Mouse (Mus musculus) frontal cortex, adult 2 months (tissue): Measurements from ENCODE around the gene Amdhd2. TPM values are rescaled to one million over a fixed set of nuclear protein-coding genes. Genes with fewer than 3 reads are reported as not detected.

Experiments used
- DNase-seq, 2 experiments: peaks; one replicate each; pipeline ENCODE4 v3.0.0; 2022; ENCODE audit warnings: low spot score in 1 of 2; ENCODE audit errors: extremely low spot score in 1 of 2
- polyA plus RNA-seq: library from polyadenylated mRNA; depleted of rRNA; stranded (reverse); fragments of >200 nt; gene quantifications from 2 replicates; pipeline ENCODE4 v1.2.3, GENCODE M21; 2012; rRNA removed

Amdhd2 gene
- polyA plus RNA-seq, 1 experiment: 38.9 TPM

DNA sequence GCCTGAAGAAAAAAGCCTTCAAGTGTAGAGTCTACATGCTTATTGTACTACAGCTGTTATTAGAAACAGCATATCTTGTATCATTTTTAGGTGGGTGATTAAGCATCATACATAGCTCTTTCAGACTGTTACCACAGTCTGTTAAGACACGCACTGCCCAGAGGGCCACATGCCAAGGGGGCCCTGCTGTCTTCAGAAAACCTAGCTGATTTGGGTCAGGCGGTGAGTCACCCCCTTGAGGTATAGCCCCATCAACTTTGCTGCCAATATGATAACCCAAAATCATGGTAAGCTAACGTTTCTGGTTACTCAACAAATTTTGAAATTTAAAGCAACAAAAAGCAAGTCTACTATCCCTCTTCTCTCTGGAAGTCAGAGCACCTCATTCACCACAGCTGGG, 44.1 kb downstream of the Amdhd2 start:
- no peak for DNase-seq

DNA sequence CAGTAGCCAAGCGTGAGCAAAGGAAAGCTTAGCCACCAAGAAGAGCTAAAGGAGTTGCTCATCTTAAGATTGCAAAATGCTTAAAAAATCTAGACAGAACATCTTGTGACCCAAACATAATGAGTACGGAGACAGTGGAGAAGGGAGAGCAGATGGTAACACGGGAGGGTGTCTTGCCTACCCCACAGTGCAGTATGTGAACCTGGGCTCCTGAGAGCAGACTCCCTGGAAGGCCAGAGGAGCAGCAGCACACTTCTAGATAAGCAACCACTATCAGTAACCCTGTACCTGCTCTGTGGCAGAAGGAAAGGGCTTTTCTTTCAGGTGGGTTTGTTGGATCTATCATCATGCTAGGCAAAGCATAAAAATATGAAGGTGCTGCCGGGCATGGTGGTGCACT, 50.5 kb downstream of the Amdhd2 start:
- DNase-seq: peak in 1 of 2 experiments; percentile 23

DNA sequence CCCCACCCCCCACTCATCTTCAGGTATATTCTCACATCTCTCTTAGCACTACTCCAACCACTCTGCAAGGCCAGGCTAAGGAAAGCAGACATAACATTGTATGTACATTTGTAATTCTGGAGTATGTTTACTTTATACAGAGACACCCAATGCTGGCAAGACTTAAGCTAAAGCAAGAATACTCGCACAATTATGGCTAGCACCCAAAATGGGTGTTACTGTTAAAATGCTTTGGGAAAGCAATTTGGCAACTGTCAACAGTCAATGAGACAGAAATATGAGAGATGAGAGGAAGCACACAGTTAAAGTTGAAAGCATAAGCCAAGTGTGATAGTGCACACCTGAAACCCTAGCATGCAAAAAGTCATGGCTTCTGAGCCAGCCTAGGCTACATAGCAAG, 52.3 kb downstream of the Amdhd2 start:
- no peak for DNase-seq

DNA sequence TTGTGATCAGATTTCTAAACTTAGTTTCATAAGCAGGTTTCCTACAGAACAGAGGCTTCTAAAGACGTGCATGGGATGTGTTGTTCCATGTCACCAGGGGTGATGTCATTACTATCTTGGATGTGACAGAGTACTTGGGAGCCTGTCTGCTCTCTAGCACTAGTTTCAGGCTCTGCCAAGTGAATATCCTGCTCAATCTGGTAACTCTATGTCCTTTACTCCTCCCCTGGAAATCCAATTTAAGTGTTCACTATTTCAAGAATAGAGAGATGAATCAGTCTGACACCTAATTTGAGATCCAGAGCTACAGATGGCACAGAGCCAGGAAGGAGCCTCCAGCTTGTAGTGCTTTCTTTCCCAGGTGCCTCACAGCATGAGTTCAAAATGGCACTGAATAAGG, 54.7 kb downstream of the Amdhd2 start:
- peak; percentile 32 to 71 for DNase-seq

Other genes with a start within 250 kb of the Amdhd2 start
- gene Dcpp3, start 246.3 kb downstream of the Amdhd2 start, polyA plus RNA-seq: not detected in 2 replicates
- not detected in 2 replicates for gene Sbp, start 222.1 kb downstream of the Amdhd2 start, polyA plus RNA-seq
- not detected in 2 replicates for gene Sbpl, start 208.5 kb downstream of the Amdhd2 start, polyA plus RNA-seq
- gene Prss30, start 183.2 kb downstream of the Amdhd2 start, polyA plus RNA-seq: 1.0 and 4.4 TPM in 2 replicates
- gene Prss22, start 165.7 kb downstream of the Amdhd2 start, polyA plus RNA-seq: 1.4 and 1.8 TPM in 2 replicates
- gene Prss27, start 125.6 kb downstream of the Amdhd2 start, polyA plus RNA-seq: not detected in 2 replicates
- gene Kctd5, start 90.3 kb downstream of the Amdhd2 start, polyA plus RNA-seq: 29.0 and 29.8 TPM in 2 replicates
- 40.4 and 40.9 TPM in 2 replicates for gene Pdpk1, start 12.8 kb downstream of the Amdhd2 start, polyA plus RNA-seq
- 2,732 and 2,987 TPM in 2 replicates for gene Atp6v0c, start 5.9 kb upstream of the Amdhd2 start, polyA plus RNA-seq
- gene Tbc1d24, start 41.8 kb upstream of the Amdhd2 start, polyA plus RNA-seq: 48.3 and 56.9 TPM in 2 replicates
- gene Ntn3, start 45.8 kb upstream of the Amdhd2 start, polyA plus RNA-seq: 7.4 and 9.1 TPM in 2 replicates
- 18.6 and 19.1 TPM in 2 replicates for gene Tedc2, start 57.1 kb upstream of the Amdhd2 start, polyA plus RNA-seq
- gene Ccnf, start 87.7 kb upstream of the Amdhd2 start, polyA plus RNA-seq: 3.3 and 4.4 TPM in 2 replicates
- 0.90 and 1.0 TPM in 2 replicates for gene Abca17, start 187.3 kb upstream of the Amdhd2 start, polyA plus RNA-seq
- gene Abca3, start 188.2 kb upstream of the Amdhd2 start, polyA plus RNA-seq: 44.7 and 47.6 TPM in 2 replicates